1 mouse cellular context compared by ENCODE assay signal in genomic region chr15:85832599-85832998, GRCm38 (mm10).
TF ChIP-seq lines count a peak whose summit lies in the region.

No protein-coding gene starts in this region.

TF ChIP-seq in CH12.LX, 34 proteins besides CTCF, POLR2A, EP300 and RAD21 (continued from another document):
- no peak for TF ChIP-seq KAT2A (IDR thresholded peaks at IDR 0.05; ENCODE audit: insufficient replicate concordance, low read length)
- TF ChIP-seq ZNF384 (IDR thresholded peaks at IDR 0.05; ENCODE audit: low read depth, low read length), result no peak
- no peak for TF ChIP-seq ZMIZ1 (IDR thresholded peaks at IDR 0.05; ENCODE audit: low read depth, low read length)
- TF ChIP-seq PAX5 (IDR thresholded peaks at IDR 0.05; ENCODE audit: low read length), result no peak
- TF ChIP-seq MAX (IDR thresholded peaks at IDR 0.05; ENCODE audit: low read length), result no peak
- no peak for TF ChIP-seq USF2 (conservative IDR thresholded peaks at IDR 0.05; ENCODE audit: low read depth, low read length)
- TF ChIP-seq GABPA (IDR thresholded peaks at IDR 0.05; ENCODE audit: insufficient replicate concordance, low read depth, low read length), result no peak
- no peak for TF ChIP-seq SIN3A (IDR thresholded peaks at IDR 0.05; ENCODE audit: low read length)
- no peak for TF ChIP-seq E2F4 (IDR thresholded peaks at IDR 0.05; ENCODE audit: insufficient replicate concordance, low read depth, low read length)
